Mouse (Mus musculus): ENCODE measurements around the gene Ache. TPM values are rescaled to one million over a fixed set of nuclear protein-coding genes. Genes with fewer than 3 reads are reported as not detected.

Ache gene
- total RNA-seq, 1 experiment from 2014 or later: 0.57 TPM

GRCm38 (mm10) chr5:137317361-137317760 lies 30.0 kb downstream of the Ache start:
- ATAC-seq (replicated peaks; ENCODE audit: insufficient number of reproducible peaks, low FRiP score, low TSS enrichment, poor library complexity, severe bottlenecking): no peak

DNA sequence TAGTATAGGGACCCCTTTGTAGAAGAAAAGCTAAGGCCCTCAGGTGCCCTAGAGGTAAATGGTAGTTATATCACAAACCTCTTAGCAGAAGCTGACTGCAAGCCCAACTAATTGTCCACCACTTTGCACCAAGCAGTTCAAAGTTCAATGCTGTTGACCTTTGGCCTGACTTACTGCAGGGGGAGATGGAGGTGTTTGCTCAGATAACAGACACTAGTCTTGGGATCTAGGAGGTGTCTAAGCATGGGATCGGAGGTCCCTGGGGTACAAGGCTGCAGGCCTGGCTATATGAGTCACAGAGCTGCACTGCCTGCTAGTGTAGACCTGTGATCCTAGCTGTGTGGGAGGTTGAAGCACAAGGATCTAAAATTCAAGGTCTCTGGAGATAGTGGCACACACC lies 31.3 kb downstream of the Ache start:
- ATAC-seq (replicated peaks; ENCODE audit: insufficient number of reproducible peaks, low FRiP score, low TSS enrichment, poor library complexity, severe bottlenecking): no peak

GRCm38 (mm10) chr5:137320996-137321395 lies 33.7 kb downstream of the Ache start:
- no peak for ATAC-seq (replicated peaks; ENCODE audit: insufficient number of reproducible peaks, low FRiP score, low TSS enrichment, poor library complexity, severe bottlenecking)

GRCm38 (mm10) chr5:137330910-137331309 lies 43.6 kb downstream of the Ache start:
- ATAC-seq (replicated peaks; ENCODE audit: insufficient number of reproducible peaks, low FRiP score, low TSS enrichment, poor library complexity, severe bottlenecking): 0 out of 2 replicates have a peak, but pooled peaks have one; percentile 7

GRCm38 (mm10) chr5:137332857-137333511 lies 45.7 kb downstream of the Ache start:
- ATAC-seq (replicated peaks; ENCODE audit: insufficient number of reproducible peaks, low FRiP score, low TSS enrichment, poor library complexity, severe bottlenecking): peak; percentile 37; the same call in 1 of the 2 replicates

DNA sequence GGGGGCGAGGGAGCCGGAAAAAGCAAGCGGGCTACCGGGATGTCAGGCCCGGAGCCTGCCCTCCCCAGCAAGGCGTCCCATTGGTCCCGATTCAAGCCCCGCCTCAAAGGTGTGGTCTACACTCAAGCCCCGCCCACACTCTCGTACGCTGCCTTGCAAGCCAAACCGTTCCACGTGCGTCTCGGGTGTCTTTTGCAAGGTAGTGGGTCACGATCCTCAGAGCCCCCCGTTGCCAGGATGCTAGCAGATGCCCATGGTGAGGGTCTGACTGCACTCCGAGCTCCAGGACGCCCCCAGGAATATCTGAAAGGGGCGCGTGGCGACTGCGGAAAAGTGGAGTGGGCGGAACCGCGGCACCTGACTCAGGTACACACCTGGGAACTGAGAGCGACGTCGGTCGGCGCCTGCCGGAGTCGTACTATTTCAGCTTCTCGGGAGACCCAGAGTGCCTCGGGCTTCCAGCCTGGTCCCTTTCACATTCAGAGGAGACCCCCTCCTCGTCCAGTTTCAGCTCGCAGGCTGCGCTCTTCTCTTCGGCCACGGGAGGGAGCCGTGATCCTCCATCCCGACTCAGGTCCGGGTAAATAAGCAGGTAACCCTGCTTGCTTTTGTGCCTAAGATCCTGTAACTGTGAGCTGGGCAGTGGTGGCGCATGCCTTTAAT lies 46.3 kb downstream of the Ache start, which contains the start of gene Slc12a9:
Gene Slc12a9 (minus strand): TSS at position 86 of the 663 bp plus-strand sequence.
- peak; percentile 94 for ATAC-seq (replicated peaks; ENCODE audit: insufficient number of reproducible peaks, low FRiP score, low TSS enrichment, poor library complexity, severe bottlenecking)

GRCm38 (mm10) chr5:137334317-137334716 lies 47.0 kb downstream of the Ache start:
- no peak for ATAC-seq (replicated peaks; ENCODE audit: insufficient number of reproducible peaks, low FRiP score, low TSS enrichment, poor library complexity, severe bottlenecking)

- ATAC-seq (replicated peaks; ENCODE audit: insufficient number of reproducible peaks, low FRiP score, low TSS enrichment, poor library complexity, severe bottlenecking): no peak
These were observed 47.7 kb downstream of the Ache start for GRCm38 (mm10) chr5:137335066-137335465.

DNA sequence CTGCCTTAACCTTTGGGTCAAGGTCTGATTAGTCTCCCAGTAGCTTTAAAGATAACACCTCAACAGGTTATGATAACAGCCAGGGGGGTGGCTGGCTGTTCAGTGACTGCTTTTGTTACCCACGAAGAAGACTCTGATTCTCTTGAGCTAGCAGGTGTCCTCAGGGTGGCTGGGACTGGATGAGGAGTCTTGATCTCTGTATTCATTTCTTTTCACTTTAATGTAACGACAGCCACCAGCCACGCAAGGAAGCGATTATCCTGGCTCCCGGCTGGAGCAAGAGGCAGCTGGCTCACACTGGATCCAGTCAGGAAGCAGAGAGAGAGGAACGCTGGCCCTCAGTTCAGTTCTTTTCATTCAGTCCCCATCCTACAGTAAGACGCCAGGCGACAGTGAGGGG lies 49.9 kb downstream of the Ache start:
- no peak for ATAC-seq (replicated peaks; ENCODE audit: insufficient number of reproducible peaks, low FRiP score, low TSS enrichment, poor library complexity, severe bottlenecking)

- ATAC-seq (replicated peaks; ENCODE audit: insufficient number of reproducible peaks, low FRiP score, low TSS enrichment, poor library complexity, severe bottlenecking): peak; percentile 68
These were observed 50.9 kb downstream of the Ache start for GRCm38 (mm10) chr5:137338256-137338655.

- no peak for ATAC-seq (replicated peaks; ENCODE audit: insufficient number of reproducible peaks, low FRiP score, low TSS enrichment, poor library complexity, severe bottlenecking)
These were observed 51.5 kb downstream of the Ache start for GRCm38 (mm10) chr5:137338663-137339289.

DNA sequence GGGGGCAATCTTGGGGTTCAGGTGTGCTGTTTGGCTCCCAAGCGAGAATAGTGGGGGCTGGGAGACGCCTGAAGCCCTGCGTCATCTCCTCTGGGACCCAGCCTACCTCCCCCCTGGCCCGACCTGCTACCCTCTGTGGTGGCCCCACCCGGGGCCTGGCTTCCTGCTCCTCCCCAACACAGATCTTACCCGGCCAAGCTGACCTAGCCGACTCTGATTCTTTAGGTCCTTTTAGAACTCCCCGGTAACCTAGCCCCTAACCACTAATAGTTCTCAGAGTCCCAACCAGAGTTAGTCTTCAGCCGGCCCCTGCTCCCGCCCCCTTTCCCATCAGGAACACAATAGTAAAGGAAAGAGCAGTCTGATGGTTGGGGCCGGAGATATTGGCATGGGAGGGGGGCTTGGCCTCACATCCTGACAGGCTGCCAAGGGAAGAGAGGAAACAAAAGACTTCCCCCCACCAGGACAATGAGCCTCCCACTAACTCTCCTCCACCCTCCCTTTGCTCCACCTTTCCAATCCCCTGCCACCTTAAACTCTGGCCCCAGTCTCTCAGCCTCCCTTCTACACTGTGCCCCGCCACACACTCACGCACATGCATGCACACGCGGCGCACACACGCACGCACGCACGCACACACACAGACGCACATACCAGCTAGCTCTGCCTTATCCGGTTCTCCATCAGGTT lies 52.1 kb downstream of the Ache start:
- ATAC-seq (replicated peaks; ENCODE audit: insufficient number of reproducible peaks, low FRiP score, low TSS enrichment, poor library complexity, severe bottlenecking): no peak

- no peak for ATAC-seq (replicated peaks; ENCODE audit: insufficient number of reproducible peaks, low FRiP score, low TSS enrichment, poor library complexity, severe bottlenecking)
These were observed 52.9 kb downstream of the Ache start for GRCm38 (mm10) chr5:137340222-137340621.

DNA sequence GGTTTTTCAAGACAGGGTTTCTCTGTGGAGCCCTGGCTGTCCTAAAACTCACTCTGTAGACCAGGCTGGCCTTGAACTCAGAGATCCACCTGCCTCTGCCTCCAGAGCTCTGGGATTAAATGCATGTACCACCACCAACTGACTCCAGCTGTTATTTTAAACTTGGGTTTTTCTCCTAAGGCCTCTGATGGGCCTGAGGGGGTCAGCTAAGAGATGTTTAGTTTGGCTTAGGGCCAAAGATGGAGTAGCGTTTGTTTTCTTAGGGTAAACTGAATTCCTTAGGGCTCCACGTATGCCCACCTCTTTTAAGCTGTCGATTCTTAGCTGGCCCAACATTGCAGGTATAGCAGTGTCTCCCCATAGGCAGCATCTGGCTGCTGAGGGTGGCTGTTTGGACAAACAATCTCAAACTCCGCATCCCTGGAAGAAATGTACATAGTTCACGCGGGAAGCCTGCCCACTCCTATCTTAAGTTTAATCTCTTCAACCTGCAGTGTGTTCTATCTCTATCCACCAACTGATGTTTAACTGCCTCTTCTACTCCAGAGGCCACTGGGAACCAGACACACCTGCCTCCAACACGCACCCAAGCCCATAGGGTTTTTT lies 55.2 kb downstream of the Ache start:
- no peak for ATAC-seq (replicated peaks; ENCODE audit: insufficient number of reproducible peaks, low FRiP score, low TSS enrichment, poor library complexity, severe bottlenecking)

DNA sequence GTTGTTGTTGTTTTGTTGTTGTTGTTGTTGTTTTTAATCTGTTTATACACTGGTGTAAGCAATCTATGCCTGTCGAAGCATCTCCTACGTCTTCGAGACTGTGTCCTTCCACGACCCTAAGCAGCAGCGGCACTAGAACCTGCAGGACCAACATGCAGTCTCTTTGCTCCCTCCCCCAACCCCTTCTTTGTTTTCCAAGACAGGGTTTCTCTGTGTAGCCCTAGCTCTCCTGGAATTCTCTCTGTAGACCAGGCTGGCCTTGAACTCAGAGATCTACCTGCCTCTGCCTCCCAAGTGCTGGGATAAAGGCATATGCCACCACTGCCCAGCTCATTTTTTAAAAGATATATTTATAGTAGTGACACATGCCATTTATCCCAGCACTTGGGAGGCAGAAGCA lies 56.1 kb downstream of the Ache start:
- ATAC-seq (replicated peaks; ENCODE audit: insufficient number of reproducible peaks, low FRiP score, low TSS enrichment, poor library complexity, severe bottlenecking): no peak

GRCm38 (mm10) chr5:137343869-137344268 lies 56.5 kb downstream of the Ache start:
- ATAC-seq (replicated peaks; ENCODE audit: insufficient number of reproducible peaks, low FRiP score, low TSS enrichment, poor library complexity, severe bottlenecking): no peak
